Mouse (Mus musculus) embryonic stem cell, embryonic (primary cell): ENCODE results near the gene Tnik.

ENCODE experiments used
- CTCF ChIA-PET, 4 experiments: fragments of 300-600 bp in 2 of 4; fragments of 350-600 bp in 2 of 4; sonication (Branson Sonifier 250); formaldehyde crosslinking; loops; one replicate each; lab custom pipeline; 2022; ENCODE audit warnings: inconsistent platforms in 2 of 4; lab: Charles Lee
- POLR2A ChIA-PET, 4 experiments: fragments of 300-600 bp in 2 of 4; fragments of 350-600 bp in 2 of 4; sonication (Branson Sonifier 250); formaldehyde crosslinking; loops; one replicate each; lab custom pipeline; 2022; ENCODE audit warnings: antibody characterized with exemption in 4 of 4, inconsistent platforms in 1 of 4; lab: Charles Lee

Tnik gene

GRCm38 (mm10) chr3:28417091-28417715 is 154.2 kb downstream of the Tnik start:
- ChIA-PET CTCF (no interaction called here), POLR2A (no interaction called here)

- ChIA-PET CTCF (no interaction called here), POLR2A (interaction anchor here in 1 of 4 experiments (0.7 kb wide), 1 partner anchor 122 kb away, joined by 3 read pairs; no protein-coding TSS in a partner anchor)
Measured at GRCm38 (mm10) chr3:28420194-28420593, 157.2 kb downstream of the Tnik start.

GRCm38 (mm10) chr3:28420698-28421097 is 157.7 kb downstream of the Tnik start:
- CTCF ChIA-PET: no interaction called here
- POLR2A ChIA-PET: interaction anchor here in 1 of 4 experiments (0.7 kb wide), 1 partner anchor 121 kb away, joined by 3 read pairs; no protein-coding TSS in a partner anchor

GRCm38 (mm10) chr3:28421798-28422197 is 158.8 kb downstream of the Tnik start:
- CTCF ChIA-PET: interaction anchor here in 1 of 4 experiments (0.7 kb wide), 1 partner anchor 12 kb away, joined by 5 read pairs; no protein-coding TSS in a partner anchor
- POLR2A ChIA-PET: interaction anchor here in 2 of 4 experiments (0.6 to 1.2 kb wide), 2 partner anchors 20 to 88 kb away, joined by 4 read pairs; no protein-coding TSS in a partner anchor

- ChIA-PET CTCF (no interaction called here), POLR2A (interaction anchor here in 1 of 4 experiments (1.2 kb wide), 1 partner anchor 21 kb away, joined by 4 read pairs; no protein-coding TSS in a partner anchor)
Measured at GRCm38 (mm10) chr3:28422221-28422620, 159.2 kb downstream of the Tnik start.

- ChIA-PET CTCF (no interaction called here), POLR2A (interaction anchor here in 1 of 4 experiments (1.1 kb wide), 1 partner anchor 11 kb away, joined by 3 read pairs; no protein-coding TSS in a partner anchor)
Measured at GRCm38 (mm10) chr3:28425911-28426310, 162.9 kb downstream of the Tnik start.

GRCm38 (mm10) chr3:28431459-28431858 is 168.4 kb downstream of the Tnik start:
- ChIA-PET CTCF (no interaction called here), POLR2A (interaction anchor here in 1 of 4 experiments (0.7 kb wide), 1 partner anchor 36 kb away, joined by 3 read pairs; no protein-coding TSS in a partner anchor)

GRCm38 (mm10) chr3:28432321-28432720 is 169.3 kb downstream of the Tnik start:
- ChIA-PET POLR2A (no interaction called here), CTCF (no interaction called here)

GRCm38 (mm10) chr3:28435478-28435877 is 172.5 kb downstream of the Tnik start:
- CTCF ChIA-PET: no interaction called here
- POLR2A ChIA-PET: no interaction called here

- POLR2A ChIA-PET: interaction anchor here in 1 of 4 experiments (1.2 kb wide), 1 partner anchor 12 kb away, joined by 3 read pairs; no protein-coding TSS in a partner anchor
Measured at GRCm38 (mm10) chr3:28437429-28437828, 174.4 kb downstream of the Tnik start.

GRCm38 (mm10) chr3:28441545-28441944 is 178.5 kb downstream of the Tnik start:
- POLR2A ChIA-PET: no interaction called here
- CTCF ChIA-PET: no interaction called here

More at GRCm38 (mm10) chr3:28437429-28437828, 174.4 kb downstream of the Tnik start:
- CTCF ChIA-PET: no interaction called here

GRCm38 (mm10) chr3:28442116-28442515 is 179.1 kb downstream of the Tnik start:
- ChIA-PET POLR2A (no interaction called here), CTCF (no interaction called here)

- ChIA-PET CTCF (no interaction called here), POLR2A (interaction anchor here in 1 of 4 experiments (1.5 kb wide), 1 partner anchor 16 kb away, joined by 3 read pairs; no protein-coding TSS in a partner anchor)
Measured at GRCm38 (mm10) chr3:28447950-28448349, 184.9 kb downstream of the Tnik start.

GRCm38 (mm10) chr3:28453458-28453857 is 190.4 kb downstream of the Tnik start:
- POLR2A ChIA-PET: no interaction called here
- CTCF ChIA-PET: no interaction called here

GRCm38 (mm10) chr3:28456842-28457241 is 193.8 kb downstream of the Tnik start:
- POLR2A ChIA-PET: interaction anchor here in 1 of 4 experiments (0.5 kb wide), 1 partner anchor 57 kb away, joined by 3 read pairs; no protein-coding TSS in a partner anchor
- CTCF ChIA-PET: interaction anchor here in 1 of 4 experiments (0.5 kb wide), 1 partner anchor 193 kb away, joined by 4 read pairs; no protein-coding TSS in a partner anchor

- CTCF ChIA-PET: interaction anchor here in 1 of 4 experiments (0.5 kb wide), 1 partner anchor 194 kb away, joined by 4 read pairs; no protein-coding TSS in a partner anchor
- POLR2A ChIA-PET: no interaction called here
Measured at GRCm38 (mm10) chr3:28457517-28457916, 194.5 kb downstream of the Tnik start.

GRCm38 (mm10) chr3:28466688-28467087 is 203.7 kb downstream of the Tnik start:
- ChIA-PET POLR2A (interaction anchor here in 2 of 4 experiments (0.6 to 0.8 kb wide), 2 partner anchors 12 to 35 kb away, joined by 3 to 4 read pairs; no protein-coding TSS in a partner anchor), CTCF (no interaction called here)

GRCm38 (mm10) chr3:28467148-28467754 is 204.2 kb downstream of the Tnik start:
- CTCF ChIA-PET: no interaction called here
- POLR2A ChIA-PET: interaction anchor here in 1 of 4 experiments (0.8 kb wide), 1 partner anchor 36 kb away, joined by 3 read pairs; no protein-coding TSS in a partner anchor

- ChIA-PET POLR2A (no interaction called here), CTCF (no interaction called here)
Measured at GRCm38 (mm10) chr3:28467871-28468285, 204.9 kb downstream of the Tnik start.
